9 mouse cellular contexts compared by ENCODE assay signal in genomic region chr11:54936035-54936770, GRCm38 (mm10). TPM values are rescaled to one million over a fixed set of nuclear protein-coding genes. Genes with fewer than 3 reads are reported as not detected.
DNase-seq lines count a peak whose midpoint lies in the region; ATAC-seq and TF ChIP-seq lines count a peak whose summit lies in the region.
"Had no signal": no experiment of that assay in that cellular context is flagged by ENCODE, and none has a peak within 500 bp of the region (broad histone marks: within the 10 kb centered on the region; RNA-seq: fewer than 3 reads in every experiment).

No protein-coding gene starts in this region.

- H3K4me3 ChIP-seq in ES-Bruce4 (ENCODE audit: low read depth, low read length): no peak overlapping the region

- H3K27ac ChIP-seq in ES-Bruce4 (ENCODE audit: insufficient read depth, low read length): peak overlapping the region; percentile 40

- peak; percentile 36 for DNase-seq in kidney, adult 9 months
- DNase-seq in kidney, postnatal 14 days: no peak
- DNase-seq in lung, postnatal 4 days: peak; percentile 64 to 76
- DNase-seq in left cerebral cortex, adult 8-10 months (ENCODE audit: low spot score in 2 of 2): no peak
- DNase-seq in gastrocnemius, postnatal 36 days: no peak
- DNase-seq in gastrocnemius, postnatal 4 days (ENCODE audit: low spot score in 2 of 2): no peak

- no peaks in the 10 kb centered on the region for H3K27me3 ChIP-seq in ES-Bruce4 (ENCODE audit: control insufficient read depth, insufficient read depth, low read length, poor library complexity, severe bottlenecking)
- H3K27me3 ChIP-seq: megakaryocyte, embryonic 14.5 days had no signal

- peaks cover 6% of the 10 kb centered on the region for H3K4me1 ChIP-seq in ES-Bruce4 (ENCODE audit: control insufficient read depth, insufficient read depth, low read length)

- no peak for TF ChIP-seq CTCF in ES-Bruce4 (IDR thresholded peaks at IDR 0.05; ENCODE audit: low read depth, low read length)

- peaks cover 28% of the 10 kb centered on the region for H3K36me3 ChIP-seq in ES-Bruce4 (ENCODE audit: control insufficient read depth, insufficient read depth, low read length, poor library complexity, severe bottlenecking)

- TF ChIP-seq POLR2A in ES-Bruce4 (IDR thresholded peaks at IDR 0.05; ENCODE audit: insufficient read depth, low read length): no peak

- peak; percentile 84 for ATAC-seq in common myeloid progenitor, adult 5-6 weeks (replicated peaks; ENCODE audit: low read depth, poor library complexity, severe bottlenecking)

- H3K9me3 ChIP-seq in ES-Bruce4 (replicated peaks; ENCODE audit: control insufficient read depth, insufficient read depth, low read length, poor library complexity, severe bottlenecking): no peaks in the 10 kb centered on the region
- H3K9me3 ChIP-seq: megakaryocyte, embryonic 14.5 days had no signal

- TF ChIP-seq EP300 in ES-Bruce4 (IDR thresholded peaks at IDR 0.05; ENCODE audit: insufficient read depth, low read depth, low read length): peak; percentile 86; the same call in 1 of the 2 replicates

- no peak overlapping the region for H3K9ac ChIP-seq in ES-Bruce4 (ENCODE audit: low read depth, poor library complexity, severe bottlenecking)

- intact Hi-C loops in gastrocnemius, postnatal 36 days (cut with DNase I): no loop called here

RNA-seq across cellular contexts. Expression of gene Tnip1, which starts 26.5 kb away (rescaled TPM):
- polyA plus RNA-seq in ES-Bruce4 (2011; ENCODE audit: insufficient read depth, insufficient read length, low read depth, missing spikeins): 33.2 and 42.6 TPM in 2 replicates
- total RNA-seq in common myeloid progenitor, adult 5-6 weeks (2017): 14.9 and 20.2 TPM in 2 replicates
- 10 to 100 TPM; 33.0 to 36.3 (median 34.9) TPM for total RNA-seq in left cerebral cortex, adult 8-10 months (2022)
- total RNA-seq in gastrocnemius, postnatal 36 days (2021): 10 to 100 TPM; 29.7 to 32.3 TPM
- 10 to 100 TPM; 44.4 to 51.3 TPM for total RNA-seq in gastrocnemius, postnatal 4 days (2021)

RNA-seq across cellular contexts. Expression of gene Gpx3, which starts 34.0 kb away (rescaled TPM):
- polyA plus RNA-seq in ES-Bruce4 (2011; ENCODE audit: insufficient read depth, insufficient read length, low read depth, missing spikeins): 50.8 and 52.4 TPM in 2 replicates
- 0.23 and 0.29 TPM in 2 replicates for total RNA-seq in common myeloid progenitor, adult 5-6 weeks (2017)
- total RNA-seq in left cerebral cortex, adult 8-10 months (2022): 10 to 100 TPM in 2 of 4 experiments, 1 to 10 TPM in 2; 7.5 to 12.5 (median 10.4) TPM
- 10 to 100 TPM; 27.6 to 44.7 TPM for total RNA-seq in gastrocnemius, postnatal 36 days (2021)
- 10 to 100 TPM; 26.2 to 33.7 TPM for total RNA-seq in gastrocnemius, postnatal 4 days (2021)

Comparison
In these comparisons a context has a peak if more than half of its experiments do, and no peak if none do; other contexts are left out.
1. DNase-seq: peak in kidney, adult 9 months (single experiment) and lung, postnatal 4 days (2 of 2); none in kidney, postnatal 14 days (single experiment), left cerebral cortex, adult 8-10 months (0 of 2), gastrocnemius, postnatal 36 days (0 of 2) and gastrocnemius, postnatal 4 days (0 of 2).